Mouse (Mus musculus) pancreas, adult 10 weeks (tissue): ENCODE data around the gene Gstm2. TPM values are rescaled to one million over a fixed set of nuclear protein-coding genes. Genes with fewer than 3 reads are reported as not detected.

Source experiments
- polyA plus RNA-seq: library from polyadenylated mRNA; stranded (reverse); fragments of 350-450 nt; fragmentation: Illumina TruSeq; extraction: RNeasy Lipid Tissue Mini Kit (QIAGEN cat#74804); gene quantifications from one replicate; pipeline ENCODE4 v1.2.3, GENCODE M21; 2015; ENCODE audit warnings: low read depth, low replicate concordance; ENCODE audit not compliant: insufficient read depth

The Gstm2 gene
- 106 TPM for polyA plus RNA-seq

DNA sequence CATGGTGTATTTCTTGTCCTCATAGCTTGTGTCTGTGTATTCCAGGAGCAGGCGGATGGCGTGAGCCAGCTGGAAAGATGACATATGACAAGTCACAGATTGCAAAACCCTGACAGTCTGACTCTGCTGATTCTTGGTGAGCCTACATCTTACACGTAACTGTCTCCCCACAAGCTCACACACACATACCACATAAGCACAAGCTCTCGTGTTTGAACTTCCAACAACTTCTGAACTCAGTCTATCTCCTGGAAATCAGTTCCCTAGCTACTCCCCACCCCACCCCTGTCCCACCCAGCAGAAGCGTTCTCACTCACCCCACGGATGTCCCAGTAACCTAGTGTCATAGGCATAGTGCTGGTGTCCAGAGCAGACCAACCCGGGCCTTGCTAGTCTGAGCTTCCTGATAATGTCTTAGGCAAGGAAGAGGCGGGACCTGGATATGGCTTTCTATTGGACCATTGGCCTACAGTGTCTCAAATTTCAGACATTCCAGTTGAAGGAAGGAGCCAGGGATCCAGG, at the start of gene Gstm2:
TSS of gene Gstm2 (minus strand) at position 413 of the 522 bp plus-strand sequence.

GRCm38 (mm10) chr3:108017473-108018189, 31.4 kb upstream of the Gstm2 start, which contains the start of gene Gstm1:
Gene Gstm1 (minus strand): TSS chr3:108017973.

GRCm38 (mm10) chr3:107968724-107969395, 17.4 kb downstream of the Gstm2 start, which contains the start of gene Gstm3:
Gene Gstm3 (minus strand): TSS chr3:107969283.

DNA sequence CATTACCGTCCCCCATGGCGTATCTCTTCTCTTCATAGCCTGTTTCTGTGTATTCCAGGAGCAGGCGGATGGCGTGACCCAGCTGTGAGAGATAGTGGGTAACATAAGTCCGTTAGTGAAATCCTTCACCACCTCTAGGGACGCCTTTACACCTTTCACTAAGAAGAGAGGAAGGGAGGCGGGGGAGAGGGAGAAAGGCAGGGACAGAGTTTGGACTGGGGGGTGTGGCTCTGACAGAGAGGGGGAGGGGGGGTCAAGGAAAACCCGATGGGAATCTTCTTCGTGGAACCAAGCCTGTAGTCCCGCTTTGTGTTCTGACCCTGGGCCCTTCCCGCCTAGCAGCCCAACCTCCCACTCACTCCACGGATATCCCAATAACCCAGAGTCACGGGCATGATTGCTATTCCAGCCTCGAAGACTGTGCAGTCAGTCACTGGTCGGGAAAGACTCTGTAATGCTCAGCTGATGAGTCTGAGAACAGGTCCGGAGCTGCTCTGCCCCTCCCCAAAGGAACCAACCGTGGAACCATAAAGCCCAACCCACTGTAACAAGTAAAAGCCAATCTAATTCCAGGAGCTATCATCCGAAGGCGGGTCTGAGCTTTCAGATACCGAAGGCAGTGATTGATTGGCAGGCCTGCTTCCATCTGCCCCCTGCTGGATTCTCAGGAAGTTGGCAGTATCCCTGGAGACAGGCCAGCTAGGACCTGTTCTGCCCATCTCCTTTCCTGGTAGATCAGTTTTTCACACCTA, 42.8 kb downstream of the Gstm2 start, which contains the start of gene Gstm6:
TSS of gene Gstm6 (minus strand) at position 511 of the 752 bp plus-strand sequence.

Other genes with a start within 250 kb of the Gstm2 start
- gene Csf1, start 226.0 kb downstream of the Gstm2 start, polyA plus RNA-seq: 10.5 TPM
- gene Eps8l3, start 109.2 kb downstream of the Gstm2 start, polyA plus RNA-seq: not detected
- gene Gstm5, start 90.6 kb downstream of the Gstm2 start, polyA plus RNA-seq: 23.1 TPM
- 5.1 TPM for gene Gstm7, start 54.6 kb downstream of the Gstm2 start, polyA plus RNA-seq
- gene Gstm6, start 42.7 kb downstream of the Gstm2 start, polyA plus RNA-seq: 1.3 TPM
- not detected for gene Gstm3, start 17.2 kb downstream of the Gstm2 start, polyA plus RNA-seq
- gene Gstm1, start 31.5 kb upstream of the Gstm2 start, polyA plus RNA-seq: 199 TPM
- gene Gstm4, start 58.4 kb upstream of the Gstm2 start, polyA plus RNA-seq: 3.2 TPM
- 39.0 TPM for gene Ampd2, start 100.2 kb upstream of the Gstm2 start, polyA plus RNA-seq
- 4.3 TPM for gene Gnat2, start 106.3 kb upstream of the Gstm2 start, polyA plus RNA-seq
- 15.9 TPM for gene Gnai3, start 159.7 kb upstream of the Gstm2 start, polyA plus RNA-seq
- not detected for gene Gpr61, start 168.4 kb upstream of the Gstm2 start, polyA plus RNA-seq
- gene Amigo1, start 199.9 kb upstream of the Gstm2 start, polyA plus RNA-seq: 5.3 TPM
- 2.6 TPM for gene Cyb561d1, start 214.8 kb upstream of the Gstm2 start, polyA plus RNA-seq
- gene Atxn7l2, start 224.5 kb upstream of the Gstm2 start, polyA plus RNA-seq: 5.2 TPM
- 0.87 TPM for gene Sypl2, start 240.2 kb upstream of the Gstm2 start, polyA plus RNA-seq